8 mouse cellular contexts compared by ENCODE assay signal in genomic region chr1:180195703-180196381, GRCm38 (mm10). TPM values are rescaled to one million over a fixed set of nuclear protein-coding genes. Genes with fewer than 3 reads are reported as not detected.
DNase-seq lines count a peak whose midpoint lies in the region; ATAC-seq and TF ChIP-seq lines count a peak whose summit lies in the region.

No protein-coding gene starts in this region.

- peak; percentile 100 for ATAC-seq in forebrain, embryonic 12.5 days (ENCODE audit: low FRiP score)
- peak; percentile 95 for ATAC-seq in liver, postnatal 0 days
- peak; percentile 100 for ATAC-seq in neural tube, embryonic 14.5 days (ENCODE audit: low read depth)

- no peak for TF ChIP-seq CTCF in E14TG2a.4 (conservative IDR thresholded peaks at IDR 0.05; ENCODE audit: low read length)
- no peak for TF ChIP-seq CTCF in liver, postnatal 0 days (IDR thresholded peaks at IDR 0.05; ENCODE audit: low read depth)

- WGBS in forebrain, embryonic 12.5 days = under 1% methylated on average over 57 of the region's 57 CpGs
- WGBS in large intestine, adult 2 months = under 1% methylated on average over 57 of the region's 57 CpGs
- under 1% methylated on average over 57 of the region's 57 CpGs for WGBS in liver, postnatal 0 days (ENCODE audit: insufficient replicate concordance)
- WGBS in neural tube, embryonic 14.5 days = under 1% methylated on average over 57 of the region's 57 CpGs

- H3K36me3 ChIP-seq in E14TG2a.4 (ENCODE audit: insufficient read depth, low read length) = no peaks in the 10 kb centered on the region
- H3K36me3 ChIP-seq in forebrain, embryonic 12.5 days (replicated peaks) = no peaks in the 10 kb centered on the region
- H3K36me3 ChIP-seq in liver, postnatal 0 days (replicated peaks; ENCODE audit: insufficient read depth, low read length) = no peaks in the 10 kb centered on the region
- no peaks in the 10 kb centered on the region for H3K36me3 ChIP-seq in neural tube, embryonic 14.5 days (ENCODE audit: control insufficient read depth, insufficient read depth, low read length)

- H3K9ac ChIP-seq in forebrain, embryonic 12.5 days = peak overlapping the region; percentile 14; the same call in 1 of the 2 replicates
- H3K9ac ChIP-seq in liver, postnatal 0 days (replicated peaks) = peak overlapping the region; percentile 67
- peak overlapping the region; percentile 42 for H3K9ac ChIP-seq in neural tube, embryonic 14.5 days (replicated peaks; ENCODE audit: low read depth, low read length)

- peaks cover 29% of the 10 kb centered on the region for H3K27me3 ChIP-seq in E14TG2a.4 (ENCODE audit: insufficient read depth, low read length)
- peaks cover 19% of the 10 kb centered on the region for H3K27me3 ChIP-seq in forebrain, embryonic 12.5 days
- no peaks in the 10 kb centered on the region for H3K27me3 ChIP-seq in liver, postnatal 0 days (ENCODE audit: insufficient read depth, low read length)
- no peaks in the 10 kb centered on the region for H3K27me3 ChIP-seq in neural tube, embryonic 14.5 days (ENCODE audit: control insufficient read depth, insufficient read depth, low read length)

- no peak for TF ChIP-seq EP300 in liver, postnatal 0 days (IDR thresholded peaks at IDR 0.05; ENCODE audit: low read depth)

- no peaks in the 10 kb centered on the region for H3K9me3 ChIP-seq in E14TG2a.4 (ENCODE audit: low read length)
- H3K9me3 ChIP-seq in forebrain, embryonic 12.5 days = no peaks in the 10 kb centered on the region
- no peaks in the 10 kb centered on the region for H3K9me3 ChIP-seq in liver, postnatal 0 days (ENCODE audit: low read length)
- no peaks in the 10 kb centered on the region for H3K9me3 ChIP-seq in neural tube, embryonic 14.5 days (ENCODE audit: control insufficient read depth, low read length)

- H3K4me1 ChIP-seq in E14TG2a.4 (replicated peaks; ENCODE audit: low read depth, low read length) = peaks cover 35% of the 10 kb centered on the region
- peaks cover 11% of the 10 kb centered on the region for H3K4me1 ChIP-seq in forebrain, embryonic 12.5 days
- peaks cover 40% of the 10 kb centered on the region for H3K4me1 ChIP-seq in liver, postnatal 0 days (ENCODE audit: insufficient read depth)
- H3K4me1 ChIP-seq in neural tube, embryonic 14.5 days (ENCODE audit: control insufficient read depth, insufficient read depth, low read length) = no peaks in the 10 kb centered on the region

- DNase-seq in c-Kit-positive CD71-positive TER-119-positive erythroid progenitor cells, embryonic 14.5 days (ENCODE audit: low spot score) = peak; percentile 96
- DNase-seq in heart, postnatal 10 days = peak; percentile 98 to 99
- DNase-seq in large intestine, adult 2 months (ENCODE audit: low read depth, low spot score) = peak; percentile 97
- peak; percentile 99 for DNase-seq in liver, postnatal 0 days
- peak; percentile 97 for DNase-seq in testis, postnatal 10 days (ENCODE audit: low spot score)

- peak overlapping the region; percentile 86 for H3K4me3 ChIP-seq in E14TG2a.4 (replicated peaks; ENCODE audit: low read length)
- peak overlapping the region; percentile 54 for H3K4me3 ChIP-seq in forebrain, embryonic 12.5 days (replicated peaks)
- peak overlapping the region; percentile 62 for H3K4me3 ChIP-seq in liver, postnatal 0 days (ENCODE audit: low read depth, low read length)
- H3K4me3 ChIP-seq in neural tube, embryonic 14.5 days (ENCODE audit: low read depth, low read length) = peak overlapping the region; percentile 56

- intact Hi-C loops in heart, postnatal 10 days (cut with DNase I) = no loop called here

- H3K27ac ChIP-seq in forebrain, embryonic 12.5 days = no peak overlapping the region
- peak overlapping the region; percentile 85 for H3K27ac ChIP-seq in liver, postnatal 0 days (ENCODE audit: low read depth)
- no peak overlapping the region for H3K27ac ChIP-seq in neural tube, embryonic 14.5 days (ENCODE audit: low read depth, low read length)

- H3K4me2 ChIP-seq in forebrain, embryonic 12.5 days = peak overlapping the region; percentile 71
- peak overlapping the region; percentile 76 for H3K4me2 ChIP-seq in liver, postnatal 0 days (ENCODE audit: low read depth, low read length)
- H3K4me2 ChIP-seq in neural tube, embryonic 14.5 days (ENCODE audit: low read depth, low read length) = peak overlapping the region; percentile 87

RNA-seq across cellular contexts. Expression of gene Coq8a, which starts 3.6 kb away (rescaled TPM):
- 1.4 and 2.0 TPM in 2 replicates for polyA plus RNA-seq in forebrain, embryonic 12.5 days (2016; fragmentation: Nextera tagmentation; extraction: Ambion mirVana)
- 100 to 1,000 TPM; 568 to 689 TPM for total RNA-seq in heart, postnatal 10 days (2021)
- polyA plus RNA-seq in large intestine, adult 2 months (2012; rRNA removed) = 19.4 and 29.9 TPM in 2 replicates
- polyA plus RNA-seq in liver, postnatal 0 days (2015; fragmentation: Nextera tagmentation; extraction: Ambion mirVana) = 36.6 and 49.7 TPM in 2 replicates
- 3.1 and 3.3 TPM in 2 replicates for polyA plus RNA-seq in neural tube, embryonic 14.5 days (2014; fragmentation: Nextera tagmentation; extraction: Ambion mirVana)

Comparison
In these comparisons a context has a peak if more than half of its experiments do, and no peak if none do; other contexts are left out.
1. H3K9ac ChIP-seq: peak in every context shown above with its lines; median percentile 67 in liver, postnatal 0 days; 42 in neural tube, embryonic 14.5 days; 14 in forebrain, embryonic 12.5 days.